Comparison of ENCODE assay signal across 20 mouse cellular contexts in the genomic region with DNA sequence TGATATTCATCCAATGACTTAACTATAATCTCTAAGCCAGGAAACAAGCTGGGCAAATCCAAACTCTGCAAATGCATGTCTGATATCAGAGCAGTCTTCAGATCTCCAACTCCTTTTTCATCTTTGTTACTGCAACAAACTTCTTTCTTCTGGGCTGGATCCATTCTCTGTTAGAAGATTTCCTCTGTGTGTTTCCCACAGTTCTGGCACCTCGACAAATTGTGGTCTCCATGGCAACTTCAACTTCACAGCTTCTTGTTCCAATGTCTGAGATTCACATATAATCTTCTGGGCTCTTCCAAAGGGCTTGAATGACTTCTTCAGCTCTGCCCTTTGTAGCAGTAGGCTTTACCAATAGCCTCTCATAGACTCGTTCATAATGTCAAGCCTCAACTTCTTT.
"Had no signal": no experiment of that assay in that cellular context is flagged by ENCODE, and none has a peak within 500 bp of the region (broad histone marks: within the 10 kb centered on the region; RNA-seq: fewer than 3 reads in every experiment).

No protein-coding gene starts in this region.

- H3K4me3 ChIP-seq: left cerebral cortex, adult 2 months; liver, embryonic 13.5 days; neural tube, embryonic 12.5 days; neural tube, embryonic 15.5 days had no signal

- H3K27ac ChIP-seq: left cerebral cortex, adult 2 months; liver, embryonic 13.5 days; macrophage; neural tube, embryonic 12.5 days; neural tube, embryonic 15.5 days; stomach, postnatal 0 days had no signal

- H3K4me1 ChIP-seq: liver, embryonic 13.5 days; neural tube, embryonic 12.5 days; neural tube, embryonic 15.5 days had no signal

- H3K9me3 ChIP-seq: liver, embryonic 13.5 days; neural tube, embryonic 12.5 days; neural tube, embryonic 15.5 days had no signal

- ATAC-seq: inflammation-experienced regulatory T-cells, adult 6 months; intestine, embryonic 16.5 days; lung, postnatal 0 days had no signal

- H3K27me3 ChIP-seq: liver, embryonic 13.5 days; neural tube, embryonic 12.5 days; neural tube, embryonic 15.5 days had no signal

- DNase-seq: kidney, adult 18-20 months; kidney, adult 9 months; kidney, postnatal 14 days; kidney, postnatal 4 days; layer of hippocampus, adult 9-11 months; layer of hippocampus, postnatal 36 days; liver, embryonic 13.5 days; lung, embryonic 14.5 days; midbrain, embryonic 14.5 days; thymus, adult 2 months; thymus, postnatal 14 days; thymus, postnatal 4 days had no signal

- H3K4me2 ChIP-seq: liver, embryonic 13.5 days; lung, embryonic 14.5 days; neural tube, embryonic 12.5 days; neural tube, embryonic 15.5 days had no signal

- H3K9ac ChIP-seq: liver, embryonic 13.5 days; lung, embryonic 14.5 days; neural tube, embryonic 12.5 days; neural tube, embryonic 15.5 days had no signal

- H3K36me3 ChIP-seq: liver, embryonic 13.5 days; neural tube, embryonic 12.5 days; neural tube, embryonic 15.5 days had no signal
